Mouse (Mus musculus): Measurements from ENCODE around the gene Gm20817.
"Not testable (repeated sequence)": the region's sequence is repeated elsewhere in the genome, so short reads cannot be mapped to it uniquely, and the experiment has no call there.

Gene Gm20817

GRCm38 (mm10) chrY:68832628-68833027 lies at the start of gene Gm20817:
Gm20817 (minus strand) TSS chrY:68832728.
- not testable (repeated sequence) for DNase-seq (ENCODE audit: low read depth, low spot score)
